Mouse (Mus musculus) stomach, embryonic 14.5 days (tissue): Measurements from ENCODE around the gene Olfr548-ps1. TPM values are rescaled to one million over a fixed set of nuclear protein-coding genes. Genes with fewer than 3 reads are reported as not detected.

Experiments used
- polyA plus RNA-seq: library from polyadenylated mRNA; unstranded; fragments of >200 nt; fragmentation: Nextera tagmentation; extraction: Ambion mirVana; gene quantifications from 2 replicates; pipeline ENCODE4 v1.2.1, GENCODE M21; 2014

Gene Olfr548-ps1
- polyA plus RNA-seq, 1 experiment from 2014 or later: not detected

Other genes with a start within 250 kb of the Olfr548-ps1 start
- gene Rrm1, start 99.2 kb upstream of the Olfr548-ps1 start, polyA plus RNA-seq: 145 and 148 TPM in 2 replicates
- 0.22 and 0.60 TPM in 2 replicates for gene Olfr543, start 59.2 kb upstream of the Olfr548-ps1 start, polyA plus RNA-seq
- 0.10 TPM in 1 of 2 replicates, not detected in the other for gene Olfr544, start 52.6 kb upstream of the Olfr548-ps1 start, polyA plus RNA-seq
- gene Olfr545, start 41.3 kb upstream of the Olfr548-ps1 start, polyA plus RNA-seq: 0.09 TPM in 1 of 2 replicates, not detected in the other
- gene Olfr547, start 6.1 kb upstream of the Olfr548-ps1 start, polyA plus RNA-seq: not detected in 2 replicates
- gene Olfr549, start 9.0 kb downstream of the Olfr548-ps1 start, polyA plus RNA-seq: not detected in 2 replicates
- gene Trim21, start 24.6 kb downstream of the Olfr548-ps1 start, polyA plus RNA-seq: 0.97 and 2.1 TPM in 2 replicates
- not detected in 2 replicates for gene Olfr550, start 30.5 kb downstream of the Olfr548-ps1 start, polyA plus RNA-seq
- not detected in 2 replicates for gene Olfr551, start 51.0 kb downstream of the Olfr548-ps1 start, polyA plus RNA-seq
- gene Olfr552, start 56.9 kb downstream of the Olfr548-ps1 start, polyA plus RNA-seq: not detected in 2 replicates
- not detected in 2 replicates for gene Olfr553, start 77.3 kb downstream of the Olfr548-ps1 start, polyA plus RNA-seq
- gene Olfr554, start 97.5 kb downstream of the Olfr548-ps1 start, polyA plus RNA-seq: not detected in 2 replicates
- gene Olfr555, start 117.9 kb downstream of the Olfr548-ps1 start, polyA plus RNA-seq: not detected in 2 replicates
- gene Olfr556, start 124.0 kb downstream of the Olfr548-ps1 start, polyA plus RNA-seq: not detected in 2 replicates
- 17.0 and 22.1 TPM in 2 replicates for gene Trim68, start 146.4 kb downstream of the Olfr548-ps1 start, polyA plus RNA-seq
- not detected in 2 replicates for gene Olfr557, start 155.0 kb downstream of the Olfr548-ps1 start, polyA plus RNA-seq
- gene Olfr558, start 161.3 kb downstream of the Olfr548-ps1 start, polyA plus RNA-seq: 0.13 and 0.17 TPM in 2 replicates
- gene Olfr33, start 178.2 kb downstream of the Olfr548-ps1 start, polyA plus RNA-seq: not detected in 2 replicates
- gene Olfr559, start 186.6 kb downstream of the Olfr548-ps1 start, polyA plus RNA-seq: not detected in 2 replicates
- gene Olfr560, start 218.5 kb downstream of the Olfr548-ps1 start, polyA plus RNA-seq: not detected in 2 replicates
- gene Olfr78, start 218.6 kb downstream of the Olfr548-ps1 start, polyA plus RNA-seq: 0.18 and 0.49 TPM in 2 replicates
- gene Olfr561, start 230.3 kb downstream of the Olfr548-ps1 start, polyA plus RNA-seq: not detected in 2 replicates